Mouse (Mus musculus): ENCODE results near the gene Zfhx2.
A peak's percentile ranks its signal among the peaks of the same experiment; 100 is the strongest.
"Not testable (repeated sequence)": the region's sequence is repeated elsewhere in the genome, so short reads cannot be mapped to it uniquely, and the experiment has no call there.

Zfhx2 gene

DNA sequence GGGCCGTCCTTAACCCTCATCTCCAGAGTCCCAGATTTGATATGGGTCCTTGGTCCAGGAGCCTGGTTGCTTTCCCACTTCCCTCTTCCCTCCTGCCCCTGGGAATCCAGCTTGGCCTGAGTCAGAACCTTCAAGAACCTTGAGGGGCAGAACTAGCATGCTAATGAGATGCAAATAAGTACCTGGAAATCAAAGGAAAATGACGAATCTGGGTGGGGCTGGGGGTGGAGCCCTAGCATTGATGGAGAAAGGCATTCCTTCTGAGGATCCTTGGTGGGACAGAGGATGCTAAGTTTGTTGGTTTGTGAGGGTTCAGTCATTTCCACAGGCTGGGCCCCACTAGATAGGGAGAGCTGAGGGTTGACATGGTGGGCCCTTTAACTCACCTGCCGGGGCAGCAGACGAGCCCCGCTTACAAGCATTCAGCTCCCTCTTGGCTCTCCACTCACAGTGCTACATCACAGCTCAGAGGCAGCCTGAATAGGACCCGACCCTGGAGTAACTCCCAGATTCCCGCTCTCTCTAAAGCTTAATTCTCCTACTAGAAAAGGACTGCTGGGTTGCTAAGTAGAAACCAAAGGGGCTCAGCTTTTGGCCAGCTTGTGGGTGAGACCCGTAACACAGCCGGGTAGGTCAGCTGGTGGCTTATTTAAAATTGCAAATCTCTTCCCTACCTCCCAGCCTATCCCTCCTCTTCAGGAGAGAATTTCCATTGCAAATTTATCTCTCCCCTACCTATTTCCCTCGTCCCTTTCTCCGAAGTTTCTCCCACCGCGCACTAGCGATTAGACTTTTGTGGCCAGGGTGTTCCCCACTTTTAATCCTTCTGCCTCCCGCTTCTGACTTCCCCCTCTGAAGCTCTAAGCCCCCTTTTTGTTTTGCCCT is 14.4 kb downstream of the Zfhx2 start:
- DNase-seq = no peak

DNA sequence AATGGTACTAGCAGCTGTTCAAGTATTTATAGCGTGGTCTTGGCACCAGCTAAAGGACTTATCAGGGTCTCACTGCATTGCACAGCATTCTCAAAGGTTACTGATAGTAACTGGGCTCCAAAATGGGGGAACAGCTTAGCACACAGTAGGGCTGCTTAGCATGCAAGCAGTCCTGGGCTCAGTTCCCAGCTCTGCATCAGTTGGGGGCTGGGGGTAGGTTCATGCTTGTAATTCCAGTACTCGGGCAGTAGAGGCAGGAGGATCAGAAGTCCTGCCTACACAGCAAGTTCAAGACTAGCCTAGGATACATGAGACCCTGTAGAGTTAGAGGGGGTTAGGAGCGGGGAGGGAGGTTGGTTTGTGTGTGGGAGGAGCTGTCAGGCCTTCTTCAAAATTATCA is 15.2 kb downstream of the Zfhx2 start:
- DNase-seq = no peak

DNA sequence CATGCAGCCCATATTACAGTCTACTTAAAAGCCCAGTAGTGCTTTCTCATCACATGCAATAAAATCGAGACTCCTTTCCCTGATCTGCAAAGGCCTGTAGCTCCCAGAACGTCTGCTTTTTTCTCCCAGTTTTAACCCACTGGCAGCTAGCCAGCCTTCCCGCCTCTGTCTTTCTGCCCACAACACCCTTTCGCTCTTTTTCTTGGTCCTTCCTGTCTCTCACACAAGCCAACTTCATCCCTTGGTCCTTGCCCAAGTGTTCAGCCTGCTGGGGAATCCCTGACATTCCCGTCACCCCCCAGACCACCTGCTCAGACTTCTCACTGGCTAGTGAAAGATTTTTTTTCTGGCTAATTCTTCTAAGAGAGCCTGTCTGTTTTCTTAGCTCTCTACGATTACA is 15.9 kb downstream of the Zfhx2 start:
- DNase-seq = no peak

DNA sequence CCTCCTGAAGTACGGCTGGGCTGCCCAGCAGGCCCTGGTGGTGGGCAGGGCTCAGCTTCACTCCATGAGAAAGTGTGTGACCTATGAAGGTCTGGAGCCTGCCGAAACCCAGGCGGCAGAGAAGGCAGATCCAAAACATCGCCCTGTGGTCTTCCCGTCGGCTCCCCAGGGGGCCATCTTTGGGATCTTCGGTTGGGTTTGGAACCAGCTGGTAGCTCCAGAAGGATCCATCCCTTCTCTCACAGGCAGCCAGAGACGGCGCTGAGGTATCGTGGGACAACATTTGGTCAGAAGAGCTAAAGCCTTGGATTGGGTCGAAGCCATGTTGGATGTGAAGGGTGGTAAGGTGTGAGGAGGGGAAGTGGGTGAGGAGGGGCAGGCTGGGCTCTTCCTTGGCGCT is 17.7 kb downstream of the Zfhx2 start:
- no peak for DNase-seq

DNA sequence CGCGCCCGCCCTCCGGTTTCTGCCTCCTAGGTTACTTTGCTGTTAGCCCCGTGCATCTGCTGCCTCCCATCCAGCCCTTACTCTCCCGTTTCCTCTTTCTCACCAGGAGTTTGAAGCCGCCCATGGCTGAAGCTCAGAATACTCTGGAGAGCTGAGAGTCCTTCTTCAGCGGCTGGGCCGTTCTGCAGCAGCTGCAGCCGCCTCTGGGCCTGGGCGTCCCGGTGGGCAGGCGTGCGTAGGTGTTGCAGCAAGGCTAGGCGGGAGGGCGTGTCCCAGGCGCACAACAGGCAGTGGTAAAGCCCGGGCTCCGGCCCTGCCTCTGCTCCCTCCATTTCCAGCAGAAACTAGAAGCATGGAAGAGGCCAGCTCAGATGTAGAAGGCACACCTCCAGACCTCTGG is 20.4 kb downstream of the Zfhx2 start:
- no peak for DNase-seq

DNA sequence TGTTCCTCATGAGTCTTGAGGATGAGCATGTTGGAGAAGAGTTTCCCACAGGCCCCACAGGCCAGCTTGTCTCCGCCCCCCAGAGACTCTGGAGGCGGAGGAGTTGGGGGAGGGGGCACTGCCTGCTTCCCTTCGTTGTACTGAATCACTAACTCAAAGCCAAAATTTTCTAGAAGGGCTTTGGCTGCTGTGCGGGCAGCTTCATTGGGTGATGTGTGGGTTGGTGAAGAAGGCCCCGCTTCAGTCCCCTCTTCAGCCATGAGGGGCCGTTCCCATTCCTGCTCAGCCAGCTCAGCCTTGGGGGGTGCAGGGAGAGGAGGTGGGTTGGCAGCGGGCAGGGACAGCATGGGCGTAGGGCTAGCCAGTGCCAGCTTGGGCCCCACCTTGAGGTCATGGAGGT is 26.1 kb downstream of the Zfhx2 start:
- no peak for DNase-seq

DNA sequence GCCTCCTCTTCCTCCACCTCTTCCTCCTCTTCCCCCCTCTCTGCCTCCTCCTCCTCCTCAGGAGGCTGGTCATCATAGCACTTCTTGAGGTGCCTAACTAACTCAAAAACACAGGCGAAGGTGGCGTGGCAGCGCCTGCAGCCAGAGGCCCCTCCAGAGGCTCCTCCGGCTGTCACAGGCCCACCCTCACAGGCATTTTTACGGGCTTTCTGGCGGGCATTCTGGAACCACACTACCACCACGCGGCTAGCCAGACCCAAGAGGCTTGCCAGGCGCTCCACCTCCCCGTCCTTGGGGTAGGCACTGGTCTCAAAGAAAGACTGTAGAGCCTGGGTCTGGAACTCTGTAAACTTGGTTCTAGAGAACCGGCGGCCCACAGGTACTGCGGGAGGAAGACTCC is 26.7 kb downstream of the Zfhx2 start:
- no peak for DNase-seq

DNA sequence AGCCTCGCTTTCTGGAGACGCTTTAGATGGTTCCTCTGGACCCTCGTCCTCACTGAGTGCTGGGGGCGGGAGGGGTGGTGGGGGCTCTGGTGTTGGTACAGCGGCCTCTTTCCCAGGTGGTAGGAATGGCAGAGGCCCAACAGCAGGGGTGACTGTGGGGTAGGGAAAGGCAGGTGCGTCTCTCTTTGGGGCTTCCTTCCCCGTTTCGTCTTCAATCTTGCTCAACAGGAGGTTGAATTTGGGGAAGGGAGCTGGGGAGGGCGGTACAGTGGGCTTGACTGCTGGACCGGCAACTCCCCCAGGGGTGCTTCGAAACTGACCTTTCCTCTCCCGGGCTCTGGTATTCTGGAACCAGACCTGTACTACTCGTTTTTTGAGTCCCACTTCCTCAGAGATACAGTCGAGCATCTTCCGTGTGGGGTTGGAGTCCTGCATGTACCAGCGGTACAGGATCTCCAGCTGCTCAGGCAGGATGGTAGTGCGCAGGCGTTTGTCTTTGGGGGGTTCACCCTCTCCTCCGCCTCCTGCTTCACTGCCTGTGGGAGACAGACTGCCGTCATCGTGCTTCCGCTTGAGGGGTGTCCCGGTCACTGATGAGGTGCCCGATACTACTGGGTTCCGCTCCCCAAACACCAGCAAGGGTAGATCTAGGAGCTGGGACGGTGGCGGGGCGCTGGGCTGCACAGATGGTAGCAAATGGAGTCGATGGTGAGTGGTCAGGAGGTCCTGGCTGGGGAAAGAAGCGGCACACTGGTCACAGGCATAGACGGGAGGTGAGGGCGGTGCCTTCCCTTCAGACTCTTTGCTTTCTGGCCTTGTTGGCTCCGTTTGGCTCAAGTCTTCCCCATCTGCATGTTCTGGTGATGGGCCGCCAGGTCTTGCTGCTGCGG is 27.4 kb downstream of the Zfhx2 start:
- DNase-seq = no peak

DNA sequence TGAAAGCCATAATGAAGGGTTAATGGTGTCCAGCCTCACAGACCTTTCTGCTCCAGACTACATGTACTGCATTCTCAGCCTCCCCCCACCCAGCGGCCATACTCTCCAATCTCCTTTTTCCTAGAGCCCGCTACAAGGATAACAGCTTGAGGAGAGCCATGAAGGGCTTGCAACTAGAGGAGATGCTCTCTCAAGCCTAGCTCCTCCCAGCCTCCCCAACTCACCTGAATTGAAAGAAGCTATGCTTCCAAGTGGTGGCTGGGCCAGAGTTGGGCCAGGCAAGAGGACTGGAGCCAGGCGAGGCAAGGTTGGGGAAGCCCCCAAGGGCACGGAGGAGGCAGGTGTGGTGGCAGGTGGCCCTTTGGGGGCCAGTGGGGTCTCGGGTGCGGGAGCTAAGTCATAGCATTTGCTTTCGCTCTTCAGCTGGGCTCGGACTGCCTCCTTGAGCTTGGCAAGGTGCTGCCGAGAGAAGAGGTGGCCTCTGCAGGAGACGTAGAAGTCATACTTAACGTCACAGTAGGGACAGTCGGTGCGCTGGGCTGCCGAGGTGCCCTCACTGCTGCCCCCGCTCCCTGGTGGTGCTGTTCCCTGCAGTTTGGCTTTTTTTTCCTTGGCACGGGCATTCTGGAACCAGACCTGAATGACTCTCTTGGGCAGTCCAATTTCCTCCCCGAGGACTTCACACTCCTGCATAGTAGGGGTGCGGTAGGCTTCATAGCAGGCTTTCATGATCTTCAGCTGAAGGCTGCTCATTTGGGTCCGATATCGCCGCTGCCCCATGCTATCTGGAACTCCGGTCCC is 28.3 kb downstream of the Zfhx2 start:
- DNase-seq = no peak

DNA sequence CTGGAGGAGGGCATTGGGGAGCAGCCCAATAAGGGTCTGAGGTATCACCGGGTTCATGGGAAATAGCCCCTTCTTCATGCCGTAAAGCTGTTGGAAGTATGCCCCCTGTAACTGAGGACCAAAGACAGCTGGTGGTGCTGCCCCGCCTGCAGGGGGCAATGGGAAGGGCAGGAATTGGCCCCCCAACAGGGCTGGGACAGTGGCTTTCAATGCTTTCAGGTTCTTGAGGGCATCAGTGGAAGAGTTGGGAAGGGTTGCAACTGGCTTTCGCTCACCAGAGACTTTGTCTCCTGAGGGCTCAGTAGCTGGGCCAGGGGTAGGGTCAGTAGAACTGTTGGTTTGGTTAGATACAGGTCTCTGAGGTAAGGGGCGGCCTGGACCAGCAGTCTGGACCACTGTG is 29.0 kb downstream of the Zfhx2 start:
- no peak for DNase-seq

DNA sequence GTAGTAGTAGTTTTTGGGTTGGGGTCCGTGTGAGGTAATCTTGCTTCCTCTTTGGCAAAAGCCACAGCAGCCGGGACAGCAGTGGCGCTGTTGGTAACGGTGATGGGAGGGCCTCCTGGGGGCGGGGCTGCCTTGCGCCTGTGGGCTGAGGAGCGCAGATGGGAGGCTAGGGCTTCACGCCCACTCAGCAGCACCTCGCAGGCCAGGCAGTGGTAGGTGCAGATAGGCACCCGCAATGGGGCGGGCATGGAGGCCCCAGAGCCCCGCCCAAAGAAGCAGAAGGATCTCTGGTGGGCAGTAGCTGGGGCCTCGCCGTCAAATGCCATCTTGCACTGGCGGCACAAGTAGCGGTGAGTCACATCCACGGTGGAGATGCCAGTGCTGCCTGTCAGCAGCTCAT is 29.5 kb downstream of the Zfhx2 start:
- DNase-seq = peak; percentile 57

DNA sequence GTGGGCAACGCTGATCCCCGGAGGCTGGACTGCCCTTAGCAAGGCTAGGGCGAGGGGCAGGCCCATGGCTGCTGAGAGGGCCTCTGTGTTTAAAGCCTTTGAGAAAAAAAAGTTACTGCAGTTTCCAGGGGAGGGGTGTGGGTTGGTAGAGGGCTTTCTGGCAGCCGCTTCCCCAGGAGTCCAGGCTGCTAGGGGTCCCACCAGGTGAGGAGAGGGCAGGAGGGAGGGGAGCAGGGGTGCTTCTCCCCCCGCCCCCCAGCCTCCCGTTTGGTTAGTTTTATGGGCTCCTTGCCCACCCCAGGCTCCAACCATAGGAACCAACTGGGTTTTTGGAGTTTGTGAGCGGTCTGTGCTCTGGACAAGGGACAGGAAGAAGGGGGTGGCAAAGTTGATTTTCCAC is 30.3 kb downstream of the Zfhx2 start:
- no peak for DNase-seq

DNA sequence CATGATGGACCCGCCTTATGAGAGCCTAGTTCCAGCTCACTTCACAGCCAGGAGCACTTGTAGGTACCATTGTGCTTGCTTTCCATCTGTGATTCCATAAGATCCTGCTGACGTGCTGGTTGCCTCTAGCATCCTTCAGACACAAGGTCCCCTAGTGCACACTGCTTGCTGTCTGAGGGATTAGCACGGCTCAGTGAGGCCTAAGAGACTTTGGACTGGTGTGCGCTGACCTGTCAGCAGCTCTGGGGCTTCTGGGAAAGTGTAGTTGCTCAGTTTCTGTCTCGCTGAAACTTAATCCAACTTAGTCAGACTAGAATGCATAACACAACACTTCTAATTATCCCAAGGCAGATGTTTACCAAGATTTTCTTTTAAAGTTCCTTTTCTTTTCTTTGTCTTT is 32.2 kb downstream of the Zfhx2 start:
- no peak for DNase-seq

DNA sequence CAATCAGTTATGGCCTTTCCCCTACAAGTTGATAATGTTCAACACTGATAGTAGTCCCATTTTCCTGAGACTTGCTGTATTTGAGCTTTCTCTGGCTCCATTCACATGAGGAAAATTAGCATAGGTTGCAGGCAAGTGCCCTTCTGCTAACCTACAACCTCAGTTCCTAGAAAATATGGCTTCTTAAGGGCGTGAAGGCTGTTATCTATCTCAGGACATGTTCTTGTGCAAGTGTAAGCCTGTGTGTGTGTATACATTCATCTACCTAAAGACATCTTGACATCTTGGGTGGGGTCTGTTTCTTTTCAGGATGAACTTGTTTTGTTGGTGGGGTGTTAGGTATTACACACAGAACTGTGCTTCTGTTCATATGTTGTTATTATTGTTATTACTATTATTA is 33.1 kb downstream of the Zfhx2 start:
- DNase-seq = no peak

DNA sequence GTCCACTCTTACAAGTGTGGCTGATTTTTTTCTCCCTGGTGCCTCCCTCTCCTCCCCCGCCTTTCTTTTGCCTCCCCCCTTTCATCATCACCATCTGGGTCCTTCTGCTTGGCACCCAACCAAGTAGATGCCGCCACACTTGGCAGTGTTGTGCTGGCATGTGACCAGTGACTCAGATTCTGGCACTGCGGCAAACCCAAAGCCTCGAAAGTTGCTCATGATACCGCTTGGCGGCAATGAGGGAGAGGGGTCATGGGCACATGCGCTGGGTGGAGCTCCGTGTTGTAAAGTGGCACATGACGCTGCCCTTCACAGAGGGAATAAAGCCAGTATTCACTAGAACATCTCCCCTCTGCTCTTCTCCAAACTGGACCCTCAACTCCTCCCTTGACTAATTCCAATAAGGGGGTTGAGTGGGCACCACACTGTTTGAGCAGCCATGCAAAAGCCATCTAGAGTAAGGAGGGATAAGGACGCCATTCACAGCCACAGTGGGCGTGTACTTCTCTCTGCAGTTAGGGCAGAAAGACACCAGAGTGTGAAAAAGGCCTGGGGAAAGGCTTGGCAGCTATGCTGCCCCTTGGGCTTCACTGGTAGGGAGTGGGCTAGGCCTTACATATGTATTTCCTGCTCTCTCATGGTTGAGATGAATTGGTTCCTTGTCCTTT is 36.8 kb downstream of the Zfhx2 start:
- no peak for DNase-seq

DNA sequence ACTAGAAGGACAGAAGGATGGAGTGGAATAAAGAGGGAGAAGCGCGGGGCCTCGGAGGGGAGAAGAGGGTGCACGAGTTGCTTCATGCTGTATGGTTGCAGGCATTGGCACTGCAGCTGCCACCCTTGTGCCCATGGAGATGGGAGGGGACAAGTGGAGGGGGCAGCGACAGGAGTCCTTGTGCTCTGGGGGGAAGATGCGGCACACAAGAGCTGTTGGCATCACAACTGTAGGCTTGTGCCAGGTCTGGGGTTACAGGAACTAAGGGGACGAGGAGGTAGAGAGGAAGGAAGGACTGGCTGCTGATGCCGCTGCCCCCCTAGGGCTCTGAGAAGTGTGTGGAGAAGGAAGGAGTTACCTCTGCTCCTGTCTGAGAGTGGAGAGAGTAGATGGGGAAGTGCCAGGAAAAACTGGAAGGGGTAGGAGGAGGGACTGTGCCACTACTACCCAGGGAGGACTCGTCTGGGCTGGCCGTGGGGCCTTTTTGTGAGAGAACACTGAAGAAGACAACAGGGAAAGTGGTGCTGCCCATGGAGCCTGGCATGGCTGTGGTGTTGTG is 37.9 kb downstream of the Zfhx2 start:
- no peak for DNase-seq

DNA sequence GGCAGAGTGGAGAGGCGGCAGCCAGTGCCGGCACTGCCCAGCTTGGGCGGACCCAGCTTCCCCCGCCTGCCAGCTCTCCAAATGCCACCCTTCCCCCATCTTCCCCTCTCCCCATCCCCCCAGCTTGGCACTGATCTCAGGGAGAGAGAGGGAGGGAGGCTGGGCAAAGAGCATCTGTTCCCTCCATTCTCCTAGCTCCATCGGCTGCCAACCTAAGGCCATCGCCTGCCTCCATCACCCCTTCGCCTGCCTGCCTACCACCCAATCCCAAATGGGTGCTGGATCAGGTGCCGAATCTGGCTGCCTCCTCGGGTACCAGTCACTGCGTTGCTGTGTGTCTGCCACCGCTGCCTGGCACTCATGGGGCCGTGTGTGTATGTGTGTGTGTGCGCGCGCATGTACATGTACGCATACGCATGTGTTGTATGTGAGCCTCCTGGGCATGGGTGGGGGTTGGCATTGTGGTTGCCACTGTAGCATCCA is 38.4 kb downstream of the Zfhx2 start:
- DNase-seq = no peak

DNA sequence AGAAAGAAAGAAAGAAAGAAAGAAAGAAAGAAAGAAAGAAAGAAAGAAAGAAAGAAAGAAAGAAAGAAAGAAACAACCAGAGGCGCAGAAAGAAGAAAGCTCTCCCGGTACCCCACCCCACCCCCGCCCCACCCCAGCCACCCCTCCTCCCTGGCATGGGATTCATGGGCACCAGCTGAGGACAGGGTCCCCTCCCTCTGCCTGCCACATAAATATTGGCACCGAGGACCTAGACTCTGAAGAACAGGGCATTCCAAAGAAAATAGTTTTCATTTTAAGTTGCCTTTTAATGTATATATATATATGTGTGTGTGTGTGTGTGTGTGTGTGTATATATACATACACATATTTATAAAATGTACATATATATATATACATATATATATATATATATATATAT is 39.1 kb downstream of the Zfhx2 start:
- no peak for DNase-seq

DNA sequence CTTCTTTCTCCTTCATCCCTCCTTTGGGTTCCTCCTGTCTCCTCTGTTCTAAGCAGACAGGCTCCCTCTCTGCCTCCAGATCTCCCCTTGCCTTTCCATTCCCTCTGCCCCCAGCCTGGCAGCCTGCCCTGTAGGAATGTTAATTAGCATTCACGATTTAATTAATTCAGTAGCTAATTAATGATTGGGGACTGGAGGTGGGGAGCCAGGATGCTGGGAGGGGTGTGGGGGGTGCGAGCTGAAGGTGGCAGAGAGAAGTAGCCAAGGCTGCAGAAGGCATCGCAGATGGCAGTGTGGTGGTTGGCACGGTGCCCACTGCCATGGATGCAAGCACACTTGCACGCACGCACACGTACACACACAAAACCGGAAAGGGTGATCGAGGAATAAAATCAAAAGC is 39.6 kb downstream of the Zfhx2 start:
- DNase-seq = no peak

DNA sequence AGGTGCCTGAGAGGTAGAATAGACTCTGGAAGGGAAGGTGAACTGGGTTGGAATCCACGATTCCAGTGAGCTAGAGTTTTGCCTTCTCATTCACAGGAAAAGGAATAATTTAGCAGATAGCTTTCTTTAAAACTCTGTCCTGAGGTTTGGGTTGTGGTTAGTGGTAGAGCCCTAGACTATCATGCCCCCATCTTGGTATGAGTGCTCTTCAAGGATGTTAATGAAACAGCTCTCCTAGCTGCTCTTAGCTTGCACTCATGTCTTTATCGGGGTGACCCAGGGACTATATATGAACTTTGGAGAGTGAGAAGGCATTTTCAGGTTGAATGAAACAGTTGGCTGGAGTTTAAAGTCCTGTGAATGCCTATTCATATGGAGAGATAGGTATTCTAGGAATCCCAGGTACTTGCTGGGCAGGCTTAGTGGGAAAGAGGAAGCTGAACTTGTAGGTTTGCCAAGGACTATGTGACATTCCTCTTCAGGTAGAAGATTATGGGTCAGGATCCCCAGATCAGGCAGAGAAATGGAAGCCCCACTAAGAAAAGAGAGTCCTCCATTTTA is 44.1 kb downstream of the Zfhx2 start:
- DNase-seq = no peak

DNA sequence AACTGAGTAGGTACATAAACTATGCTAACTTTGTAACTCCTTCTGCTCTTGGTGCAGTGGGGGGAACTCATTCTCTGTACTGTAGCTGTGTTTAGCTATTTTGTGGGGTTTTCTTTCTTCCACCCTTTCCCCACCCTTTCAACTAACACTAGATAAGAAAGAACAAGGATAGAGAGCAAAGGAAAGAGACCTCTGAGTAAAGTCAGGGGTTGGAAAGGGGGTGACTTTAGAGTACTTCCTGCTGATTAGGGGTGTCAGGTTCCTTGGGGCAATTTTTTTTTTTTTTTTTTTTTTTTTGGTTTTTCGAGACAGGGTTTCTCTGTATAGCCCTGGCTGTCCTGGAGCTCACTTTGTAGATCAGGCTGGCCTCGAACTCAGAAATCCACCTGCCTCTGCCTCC is 48.4 kb downstream of the Zfhx2 start:
- DNase-seq = not testable (repeated sequence)

DNA sequence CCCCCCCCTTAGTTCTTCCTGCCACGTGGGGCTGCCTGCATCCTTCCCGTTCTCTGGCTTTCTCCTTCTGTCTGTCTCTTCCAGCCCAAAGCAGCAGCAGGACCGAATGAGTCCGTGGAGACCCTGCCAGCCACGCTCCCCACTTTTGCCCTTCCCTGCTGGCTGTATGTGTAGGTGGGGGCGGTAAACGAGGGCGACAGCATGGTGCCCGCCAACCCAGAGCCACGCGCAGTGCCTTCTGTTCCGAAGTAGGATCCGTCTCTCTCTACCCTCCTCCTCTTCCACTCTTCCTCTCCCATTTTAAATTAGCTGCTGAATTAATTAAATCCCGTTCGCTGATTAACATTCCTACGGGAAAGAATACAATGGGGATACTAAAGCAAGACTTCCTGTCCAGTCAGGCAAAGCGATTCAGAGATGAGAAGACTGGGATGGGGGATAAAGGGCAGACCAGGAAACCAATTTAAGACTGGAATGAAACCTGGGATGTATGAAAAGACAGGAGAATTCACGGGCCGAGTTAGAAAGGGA is 59.4 kb downstream of the Zfhx2 start:
- no peak for DNase-seq
